Mouse (Mus musculus): ENCODE data around the gene Twnk.

- TF ChIP-seq CTCF (IDR thresholded peaks at IDR 0.05; ENCODE audit: low read depth): no peak
- TF ChIP-seq EP300 (IDR thresholded peaks at IDR 0.05; ENCODE audit: low read depth): no peak
Measured at GRCm38 (mm10) chr19:44992712-44993111, 12.8 kb upstream of the Twnk start.

All from liver, embryonic 14.5 days (tissue).